Mouse (Mus musculus): Measurements from ENCODE around the gene Zfp442. TPM values are rescaled to one million over a fixed set of nuclear protein-coding genes. Genes with fewer than 3 reads are reported as not detected.
"Not testable (repeated sequence)": the region's sequence is repeated elsewhere in the genome, so short reads cannot be mapped to it uniquely, and the experiment has no call there.

Zfp442 gene
- 5.1 and 5.8 TPM in 2 replicates for polyA plus RNA-seq (2015; fragmentation: Nextera tagmentation; extraction: Ambion mirVana)

DNA sequence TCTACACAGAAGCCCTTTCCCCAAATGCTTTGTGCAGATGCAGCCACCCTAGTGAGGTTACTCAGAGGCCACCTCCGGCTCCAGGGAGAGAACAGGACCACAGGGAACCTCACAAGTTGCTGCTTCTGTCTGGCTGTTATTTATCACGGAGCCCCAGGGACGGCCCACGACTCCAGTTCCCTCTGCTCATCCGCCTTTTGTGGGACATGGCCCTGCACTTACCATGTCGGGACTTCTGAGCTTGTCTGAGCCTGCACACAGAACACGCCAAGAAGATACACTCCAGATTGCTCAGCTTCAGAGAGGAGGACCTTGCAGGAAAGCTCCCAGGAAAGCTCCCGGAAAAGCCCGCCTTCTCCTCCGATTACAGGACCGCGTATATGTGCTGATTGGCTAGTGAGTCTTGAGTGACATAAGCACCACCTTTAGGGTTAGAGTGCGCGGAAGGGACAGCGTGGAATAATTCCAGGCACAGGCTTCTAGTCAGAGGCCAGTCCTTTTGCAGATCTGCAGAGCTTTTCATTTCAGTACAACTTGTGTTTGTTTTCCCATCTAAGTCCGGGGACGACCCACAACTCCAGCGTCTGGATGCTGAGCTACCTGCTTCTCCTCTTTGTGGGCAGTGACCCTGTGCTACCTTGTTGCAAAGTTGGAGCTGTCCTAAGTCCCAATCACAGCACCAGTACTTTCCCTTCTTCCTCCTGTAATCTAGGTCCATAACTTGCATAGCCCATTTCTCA, at the start of gene Zfp442:
TSS of gene Zfp442 (minus strand) at position 307 of the 740 bp plus-strand sequence.
- not testable (repeated sequence) for H3K36me3 ChIP-seq (ENCODE audit: insufficient read depth, low read length); H3K9me3 ChIP-seq (replicated peaks; ENCODE audit: low read length); H3K4me1 ChIP-seq (replicated peaks; ENCODE audit: insufficient read depth, low read length); H3K27me3 ChIP-seq (ENCODE audit: insufficient read depth, low read length)
- Histone ChIP-seq H3K27ac (peak within 1 kb of the TSS; percentile 72), H3K9ac (ENCODE audit: low read depth, low read length) (0 out of 2 replicates have a peak within 1 kb of the TSS, but pooled peaks have one; percentile 27), H3K4me3 (replicated peaks; ENCODE audit: low read depth, low read length) (peak within 1 kb of the TSS; percentile 38), H3K4me2 (ENCODE audit: low read length) (peak within 1 kb of the TSS; percentile 52)
- WGBS = under 1% methylated on average over 18 of the region's 18 CpGs
- ATAC-seq (replicated peaks; ENCODE audit: low FRiP score, low read depth) (peak; percentile 100), DNase-seq (ENCODE audit: low spot score) (peak; percentile 72)

GRCm38 (mm10) chr2:150500124-150500973, 49.1 kb upstream of the Zfp442 start:
- H3K4me1 ChIP-seq (replicated peaks; ENCODE audit: insufficient read depth, low read length); H3K27ac ChIP-seq; H3K27me3 ChIP-seq (ENCODE audit: insufficient read depth, low read length); H3K4me3 ChIP-seq (replicated peaks; ENCODE audit: low read depth, low read length); H3K9ac ChIP-seq (ENCODE audit: low read depth, low read length); H3K9me3 ChIP-seq (replicated peaks; ENCODE audit: low read length); H3K36me3 ChIP-seq (ENCODE audit: insufficient read depth, low read length): not testable (repeated sequence)
- peak; percentile 11 for DNase-seq (ENCODE audit: low spot score)
- ATAC-seq (replicated peaks; ENCODE audit: low FRiP score, low read depth) = 0 out of 2 replicates have a peak, but pooled peaks have one; percentile 36
- WGBS = 40% methylated on average over 60 of the region's 60 CpGs
- peak overlapping the region; percentile 38 for H3K4me2 ChIP-seq (ENCODE audit: low read length)

DNA sequence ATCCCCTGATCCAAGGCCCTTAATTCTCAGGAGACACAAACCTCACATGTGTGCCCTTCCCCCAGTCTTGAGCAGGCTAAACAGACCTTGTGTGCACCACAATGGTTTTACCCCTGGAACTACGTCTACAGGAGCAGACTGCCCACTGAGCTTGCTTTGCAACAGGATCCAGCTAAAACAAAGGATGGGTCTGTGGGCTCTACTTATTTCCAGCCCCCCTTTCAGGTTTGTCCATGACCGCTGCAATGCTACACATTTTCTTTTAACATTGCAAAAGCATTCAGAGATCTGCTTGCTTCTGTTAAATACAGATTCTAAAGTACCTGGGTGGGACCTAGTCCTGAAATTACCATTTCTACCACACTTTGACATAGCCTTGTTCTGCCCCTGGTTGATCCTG, 41.7 kb upstream of the Zfp442 start:
- 79% methylated on average over 2 of the region's 2 CpGs for whole genome bisulfite sequencing
- no peak overlapping the region for H3K4me2 ChIP-seq (ENCODE audit: low read length)
- no peak for TF ChIP-seq CTCF (IDR thresholded peaks at IDR 0.05; ENCODE audit: low read depth)

GRCm38 (mm10) chr2:150484939-150485778, 33.9 kb upstream of the Zfp442 start, which contains the start of gene Zfp345:
Gene Zfp345 (minus strand): TSS chr2:150485091.
- H3K36me3 ChIP-seq (ENCODE audit: insufficient read depth, low read length); H3K9me3 ChIP-seq (replicated peaks; ENCODE audit: low read length); ATAC-seq (replicated peaks; ENCODE audit: low FRiP score, low read depth); H3K4me3 ChIP-seq (replicated peaks; ENCODE audit: low read depth, low read length); H3K4me1 ChIP-seq (replicated peaks; ENCODE audit: insufficient read depth, low read length); DNase-seq (ENCODE audit: low spot score); H3K27me3 ChIP-seq (ENCODE audit: insufficient read depth, low read length); H3K9ac ChIP-seq (ENCODE audit: low read depth, low read length); H3K4me2 ChIP-seq (ENCODE audit: low read length); H3K27ac ChIP-seq: not testable (repeated sequence)
- TF ChIP-seq CTCF (IDR thresholded peaks at IDR 0.05; ENCODE audit: low read depth) = peak; percentile 22; the same call in 1 of the 2 replicates
- 69% methylated on average over 8 of the region's 8 CpGs for WGBS

More for the DNA sequence above, 41.7 kb upstream of the Zfp442 start:
- DNase-seq (ENCODE audit: low spot score) (no peak), ATAC-seq (replicated peaks; ENCODE audit: low FRiP score, low read depth) (no peak)
- no peak overlapping the region for H3K9ac ChIP-seq (ENCODE audit: low read depth, low read length)
- no peaks in the 10 kb centered on the region for H3K9me3 ChIP-seq (replicated peaks; ENCODE audit: low read length)
- no peak overlapping the region for H3K27ac ChIP-seq
- no peaks in the 10 kb centered on the region for H3K4me1 ChIP-seq (replicated peaks; ENCODE audit: insufficient read depth, low read length)
- H3K36me3 ChIP-seq (ENCODE audit: insufficient read depth, low read length) = no peaks in the 10 kb centered on the region
- no peaks in the 10 kb centered on the region for H3K27me3 ChIP-seq (ENCODE audit: insufficient read depth, low read length)
- no peak overlapping the region for H3K4me3 ChIP-seq (replicated peaks; ENCODE audit: low read depth, low read length)

DNA sequence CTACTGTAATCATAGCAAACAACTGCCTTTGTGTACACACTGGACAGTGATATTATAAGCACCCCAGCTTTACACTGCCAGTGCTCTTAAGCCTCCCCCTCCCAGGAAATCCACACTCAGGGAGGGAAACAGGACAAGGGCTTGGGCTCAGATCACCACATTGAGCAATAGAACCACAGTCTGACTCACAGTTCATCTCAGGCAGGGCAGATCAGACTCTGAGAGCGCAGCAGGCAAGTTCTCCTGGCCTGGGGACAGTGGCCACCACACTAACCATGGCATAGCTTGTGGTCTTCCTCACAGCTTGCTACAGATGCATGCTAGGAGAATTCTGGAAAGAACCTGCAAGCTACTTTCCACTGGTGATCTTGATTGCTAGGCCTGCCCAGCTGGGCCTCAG, 12.2 kb downstream of the Zfp442 start:
- not testable (repeated sequence) for DNase-seq (ENCODE audit: low spot score); H3K4me3 ChIP-seq (replicated peaks; ENCODE audit: low read depth, low read length); H3K4me2 ChIP-seq (ENCODE audit: low read length); H3K9ac ChIP-seq (ENCODE audit: low read depth, low read length); H3K36me3 ChIP-seq (ENCODE audit: insufficient read depth, low read length); H3K4me1 ChIP-seq (replicated peaks; ENCODE audit: insufficient read depth, low read length); H3K27me3 ChIP-seq (ENCODE audit: insufficient read depth, low read length); H3K27ac ChIP-seq; ATAC-seq (replicated peaks; ENCODE audit: low FRiP score, low read depth); H3K9me3 ChIP-seq (replicated peaks; ENCODE audit: low read length)
- WGBS = 100% methylated on average over 1 of the region's 1 CpGs

GRCm38 (mm10) chr2:150412146-150412545, 39.1 kb downstream of the Zfp442 start:
- 93% methylated on average over 17 of the region's 17 CpGs for WGBS
- ATAC-seq (replicated peaks; ENCODE audit: low FRiP score, low read depth); H3K27ac ChIP-seq; H3K4me3 ChIP-seq (replicated peaks; ENCODE audit: low read depth, low read length); H3K4me2 ChIP-seq (ENCODE audit: low read length); H3K9ac ChIP-seq (ENCODE audit: low read depth, low read length); DNase-seq (ENCODE audit: low spot score); H3K9me3 ChIP-seq (replicated peaks; ENCODE audit: low read length); H3K36me3 ChIP-seq (ENCODE audit: insufficient read depth, low read length); H3K4me1 ChIP-seq (replicated peaks; ENCODE audit: insufficient read depth, low read length); H3K27me3 ChIP-seq (ENCODE audit: insufficient read depth, low read length): not testable (repeated sequence)
